Comparison of ENCODE assay signal across 15 mouse cellular contexts in genomic region chr1:179982183-179982582, GRCm38 (mm10).
"Had no signal": no experiment of that assay in that cellular context is flagged by ENCODE, and none has a peak within 500 bp of the region (broad histone marks: within the 10 kb centered on the region; RNA-seq: fewer than 3 reads in every experiment).

No protein-coding gene starts in this region.

- H3K4me1 ChIP-seq: kidney, embryonic 15.5 days had no signal

- H3K27me3 ChIP-seq: kidney, embryonic 15.5 days had no signal

- DNase-seq: kidney, adult 11 months; kidney, adult 8-10 months; kidney, postnatal 25 days; layer of hippocampus, adult 9-11 months; lung, adult 2 months; lung, postnatal 14 days; lung, postnatal 4 days; midbrain, embryonic 14.5 days; thymus, adult 18-20 months; thymus, postnatal 14 days; thymus, postnatal 4 days had no signal

- H3K4me3 ChIP-seq: kidney, embryonic 15.5 days; layer of hippocampus, adult 2 months; left cerebral cortex, adult 2 months had no signal

- H3K9ac ChIP-seq: kidney, embryonic 15.5 days had no signal

- H3K27ac ChIP-seq: kidney, embryonic 15.5 days; layer of hippocampus, adult 2 months; left cerebral cortex, adult 2 months had no signal

- H3K4me2 ChIP-seq: kidney, embryonic 15.5 days; midbrain, embryonic 11.5 days had no signal
